Mouse (Mus musculus): Measurements from ENCODE around the gene Adat2.

Adat2 gene

DNA sequence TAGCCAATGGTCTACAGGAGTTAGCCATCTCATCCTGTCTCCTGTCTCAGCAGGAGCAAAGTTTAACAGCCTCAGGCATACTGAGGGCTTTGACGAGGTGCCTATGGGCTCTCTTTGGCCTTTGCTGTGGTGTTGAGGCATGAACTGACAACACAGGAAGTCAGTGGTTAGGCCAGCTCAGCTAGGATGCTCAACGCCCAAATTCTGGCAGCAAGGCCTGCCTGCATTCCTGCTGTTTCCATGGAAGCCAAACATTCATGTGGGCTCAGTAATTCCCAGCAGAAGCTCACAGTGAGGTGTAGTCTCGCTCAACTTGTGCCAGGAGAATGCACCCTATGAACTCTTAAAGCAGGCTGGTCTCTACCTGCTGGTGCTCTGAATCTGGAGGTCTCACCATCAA, 43.4 kb downstream of the Adat2 start:
- peak; percentile 23 for DNase-seq (ENCODE audit: low read depth, low spot score)

DNA sequence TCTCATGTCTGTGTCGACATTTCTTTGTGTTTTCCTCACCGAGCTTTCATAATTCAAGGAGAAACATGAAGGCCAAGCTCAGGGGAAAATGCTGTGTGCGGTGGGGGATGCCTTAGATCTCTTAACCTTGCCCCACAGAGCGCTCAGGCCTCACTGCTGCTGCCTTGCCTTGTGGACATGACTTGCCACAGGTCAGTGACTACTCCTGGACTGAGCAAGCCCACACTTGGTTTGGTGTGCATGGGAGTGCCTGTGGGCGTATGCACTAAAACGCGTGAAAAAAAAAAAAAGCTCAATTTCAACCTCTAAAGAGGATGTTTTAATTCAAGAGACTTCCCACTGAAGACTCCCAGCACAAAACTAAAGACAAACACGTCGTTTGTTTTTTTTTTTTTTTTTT, 44.2 kb downstream of the Adat2 start:
- no peak for DNase-seq (ENCODE audit: low read depth, low spot score)

DNA sequence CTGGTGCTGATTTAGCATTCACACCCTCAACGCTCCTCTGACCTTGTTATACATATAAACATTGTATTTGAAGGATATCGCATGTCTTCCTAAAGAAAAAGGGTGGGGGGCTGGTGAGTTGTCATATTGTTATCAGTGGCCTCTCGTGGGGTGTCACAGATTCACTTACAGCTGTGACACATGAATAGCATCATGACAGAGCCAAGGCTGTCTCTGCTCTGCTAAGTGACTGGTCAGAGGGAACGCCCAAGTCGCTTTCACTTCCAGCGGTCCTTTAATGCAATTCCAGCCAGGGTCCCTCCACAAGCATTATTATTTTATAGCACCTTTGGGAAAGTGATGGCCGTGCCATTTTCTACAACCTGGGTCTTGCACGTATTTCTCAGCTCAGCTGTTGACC, 44.8 kb downstream of the Adat2 start:
- DNase-seq (ENCODE audit: low read depth, low spot score) = no peak

GRCm38 (mm10) chr10:13600926-13601325, 48.2 kb downstream of the Adat2 start:
- no peak for DNase-seq (ENCODE audit: low read depth, low spot score)

All from ZHBTc4 (cell line).